Mouse (Mus musculus): ENCODE data around the gene Met.

Gene Met

DNA sequence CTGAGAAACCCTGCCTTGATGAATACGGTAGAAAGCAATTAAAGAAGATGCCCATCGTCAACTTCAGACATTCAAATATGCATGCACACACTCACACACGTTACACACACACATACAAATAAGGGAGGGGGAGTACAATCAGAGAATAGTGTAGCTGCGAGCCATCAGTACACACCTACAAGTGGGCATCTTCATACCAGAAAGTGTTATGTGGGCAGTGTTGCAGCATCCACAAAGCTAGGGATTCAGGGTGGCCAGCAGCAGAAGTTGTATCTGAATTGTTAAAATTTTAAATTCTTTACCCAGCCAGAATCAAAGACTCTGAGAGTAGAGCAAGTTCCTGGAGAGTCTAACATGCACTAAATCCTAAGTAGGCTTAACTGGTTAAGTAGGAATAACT, 157.2 kb downstream of the Met start:
- no peak for DNase-seq

DNA sequence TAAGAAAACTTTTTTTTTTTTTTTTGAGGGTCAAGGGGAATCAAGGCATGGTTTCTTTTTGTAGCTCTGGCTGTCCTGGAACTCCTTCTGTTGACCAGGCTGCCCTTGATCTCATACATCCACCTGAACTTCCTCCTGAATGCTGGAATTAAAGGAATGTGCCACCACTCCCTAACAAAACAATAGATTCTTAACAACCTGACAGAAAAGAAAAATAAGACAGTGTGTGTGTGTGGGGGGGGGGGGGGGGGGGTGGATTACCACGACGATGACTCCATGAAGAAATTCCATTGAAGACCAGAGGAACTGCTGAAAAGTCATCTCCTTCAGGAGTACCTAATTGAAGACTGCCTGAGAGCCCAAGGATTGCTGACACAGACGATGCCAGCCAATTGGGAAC, 157.8 kb downstream of the Met start:
- DNase-seq, result no peak

Measured in thymus, adult 18-20 months (tissue).